23 mouse cellular contexts compared by ENCODE assay signal in genomic region chr5:110998298-110998697, GRCm38 (mm10).
DNase-seq lines count a peak whose midpoint lies in the region; ATAC-seq lines count a peak whose summit lies in the region.
"Had no signal": no experiment of that assay in that cellular context is flagged by ENCODE, and none has a peak within 500 bp of the region (broad histone marks: within the 10 kb centered on the region; RNA-seq: fewer than 3 reads in every experiment).

No protein-coding gene starts in this region.

- H3K4me1 ChIP-seq in forebrain, embryonic 12.5 days = peaks cover 19% of the 10 kb centered on the region
- no peaks in the 10 kb centered on the region for H3K4me1 ChIP-seq in forebrain, embryonic 11.5 days (replicated peaks; ENCODE audit: control insufficient read depth, insufficient read depth, low read length)
- H3K4me1 ChIP-seq in heart, embryonic 13.5 days = peaks cover 24% of the 10 kb centered on the region
- H3K4me1 ChIP-seq in neural tube, embryonic 13.5 days (replicated peaks) = peaks cover 48% of the 10 kb centered on the region

- H3K27me3 ChIP-seq in forebrain, embryonic 12.5 days = no peaks in the 10 kb centered on the region
- H3K27me3 ChIP-seq in forebrain, embryonic 11.5 days (ENCODE audit: control insufficient read depth, insufficient read depth, low read length) = no peaks in the 10 kb centered on the region
- no peaks in the 10 kb centered on the region for H3K27me3 ChIP-seq in heart, embryonic 13.5 days (replicated peaks)
- no peaks in the 10 kb centered on the region for H3K27me3 ChIP-seq in neural tube, embryonic 13.5 days
- H3K27me3 ChIP-seq: embryonic facial prominence, embryonic 13.5 days; kidney, embryonic 15.5 days; midbrain, embryonic 12.5 days had no signal

- no peaks in the 10 kb centered on the region for H3K9me3 ChIP-seq in forebrain, embryonic 12.5 days
- no peaks in the 10 kb centered on the region for H3K9me3 ChIP-seq in forebrain, embryonic 11.5 days (ENCODE audit: control insufficient read depth, low read length)
- H3K9me3 ChIP-seq in heart, embryonic 13.5 days = no peaks in the 10 kb centered on the region
- no peaks in the 10 kb centered on the region for H3K9me3 ChIP-seq in neural tube, embryonic 13.5 days
- H3K9me3 ChIP-seq: embryonic facial prominence, embryonic 13.5 days; G1E; kidney, embryonic 15.5 days; midbrain, embryonic 12.5 days had no signal

- WGBS in forebrain, embryonic 12.5 days = 77% methylated on average over 4 of the region's 4 CpGs
- 82% methylated on average over 4 of the region's 4 CpGs for WGBS in forebrain, embryonic 11.5 days
- 37% methylated on average over 4 of the region's 4 CpGs for WGBS in heart, embryonic 13.5 days
- WGBS in neural tube, embryonic 13.5 days = 61% methylated on average over 4 of the region's 4 CpGs

- no peaks in the 10 kb centered on the region for H3K36me3 ChIP-seq in forebrain, embryonic 12.5 days (replicated peaks)
- H3K36me3 ChIP-seq in forebrain, embryonic 11.5 days (ENCODE audit: control insufficient read depth, insufficient read depth, low read length) = no peaks in the 10 kb centered on the region
- H3K36me3 ChIP-seq in heart, embryonic 13.5 days = no peaks in the 10 kb centered on the region
- no peaks in the 10 kb centered on the region for H3K36me3 ChIP-seq in neural tube, embryonic 13.5 days
- H3K36me3 ChIP-seq: embryonic facial prominence, embryonic 13.5 days; G1E; kidney, embryonic 15.5 days; midbrain, embryonic 12.5 days had no signal

- no peak for DNase-seq in forebrain, embryonic 11.5 days (ENCODE audit: low spot score)
- no peak for DNase-seq in heart, adult 9 months (ENCODE audit: low spot score in 2 of 2)
- DNase-seq in neural tube, embryonic 10.5 days (ENCODE audit: extremely low spot score, low spot score) = no peak
- DNase-seq: adrenal gland, postnatal 10 days; cerebellum, adult 9-11 months; kidney, postnatal 4 days; layer of hippocampus, adult 9-11 months; left cerebral cortex, postnatal 4 days; liver; thymus, postnatal 25 days had no signal

- no peak for ATAC-seq in forebrain, embryonic 12.5 days (ENCODE audit: low FRiP score)
- no peak for ATAC-seq in forebrain, embryonic 11.5 days (replicated peaks; ENCODE audit: low FRiP score)
- ATAC-seq in heart, embryonic 13.5 days (ENCODE audit: extremely low read depth, insufficient number of reproducible peaks, low FRiP score, low TSS enrichment) = no peak
- no peak for ATAC-seq in neural tube, embryonic 13.5 days (ENCODE audit: low read depth)
- ATAC-seq in monocyte, adult 5-6 weeks (replicated peaks; ENCODE audit: insufficient number of reproducible peaks, low FRiP score, low TSS enrichment, poor library complexity, severe bottlenecking) = no peak
- ATAC-seq: activated CD4-positive, CD25-positive, alpha-beta regulatory T cell, adult 4 months; intestine, embryonic 16.5 days; lung, postnatal 0 days had no signal

- H3K9ac ChIP-seq in forebrain, embryonic 12.5 days = no peak overlapping the region
- H3K9ac ChIP-seq in forebrain, embryonic 11.5 days (ENCODE audit: low read length) = no peak overlapping the region
- no peak overlapping the region for H3K9ac ChIP-seq in heart, embryonic 13.5 days
- 0 out of 2 replicates have a peak overlapping the region, but pooled peaks have one; percentile 34 for H3K9ac ChIP-seq in neural tube, embryonic 13.5 days
- H3K9ac ChIP-seq: embryonic facial prominence, embryonic 13.5 days; kidney, embryonic 15.5 days; midbrain, embryonic 12.5 days had no signal

- no peak overlapping the region for H3K4me3 ChIP-seq in forebrain, embryonic 12.5 days (replicated peaks)
- no peak overlapping the region for H3K4me3 ChIP-seq in forebrain, embryonic 11.5 days (ENCODE audit: low read depth, low read length)
- no peak overlapping the region for H3K4me3 ChIP-seq in heart, embryonic 13.5 days
- no peak overlapping the region for H3K4me3 ChIP-seq in neural tube, embryonic 13.5 days
- H3K4me3 ChIP-seq: embryonic facial prominence, embryonic 13.5 days; kidney, embryonic 15.5 days; left cerebral cortex, adult 2 months; midbrain, embryonic 12.5 days; myocyte had no signal

- peak overlapping the region; percentile 71 for H3K27ac ChIP-seq in forebrain, embryonic 12.5 days
- H3K27ac ChIP-seq in forebrain, embryonic 11.5 days (ENCODE audit: low read depth, low read length) = no peak overlapping the region
- no peak overlapping the region for H3K27ac ChIP-seq in heart, embryonic 13.5 days (replicated peaks)
- H3K27ac ChIP-seq in neural tube, embryonic 13.5 days (replicated peaks) = peak overlapping the region; percentile 82
- H3K27ac ChIP-seq: embryonic facial prominence, embryonic 13.5 days; kidney, embryonic 15.5 days; left cerebral cortex, adult 2 months; midbrain, embryonic 12.5 days had no signal

- no peak overlapping the region for H3K4me2 ChIP-seq in forebrain, embryonic 12.5 days
- no peak overlapping the region for H3K4me2 ChIP-seq in forebrain, embryonic 11.5 days (ENCODE audit: low read depth, low read length, severe bottlenecking)
- H3K4me2 ChIP-seq in heart, embryonic 13.5 days = peak overlapping the region; percentile 3; the same call in 1 of the 2 replicates
- H3K4me2 ChIP-seq in neural tube, embryonic 13.5 days = 0 out of 2 replicates have a peak overlapping the region, but pooled peaks have one; percentile 3
- H3K4me2 ChIP-seq: embryonic facial prominence, embryonic 13.5 days; kidney, embryonic 15.5 days; midbrain, embryonic 12.5 days had no signal

Comparison
In these comparisons a context has a peak if more than half of its experiments do, and no peak if none do; other contexts are left out.
1. H3K27ac ChIP-seq: peak in forebrain, embryonic 12.5 days (single experiment) and neural tube, embryonic 13.5 days (single experiment); none in forebrain, embryonic 11.5 days (single experiment) and heart, embryonic 13.5 days (single experiment).
2. H3K4me2 ChIP-seq: peak in heart, embryonic 13.5 days (single experiment) and neural tube, embryonic 13.5 days (single experiment); none in forebrain, embryonic 12.5 days (single experiment) and forebrain, embryonic 11.5 days (single experiment).